Mouse (Mus musculus) intestine, embryonic 16.5 days (tissue): ENCODE data around the gene Dclk1. TPM values are rescaled to one million over a fixed set of nuclear protein-coding genes. Genes with fewer than 3 reads are reported as not detected.

ENCODE experiments used
- ATAC-seq: fragments of 200-750 bp; cut with Nextera tagmentation; 2 replicates; pipeline ENCODE4 v1.8.0; 2017; ENCODE audit warnings: moderate TSS enrichment, moderate library complexity
- H3K27ac ChIP-seq: fragments of 300-500 bp; sonication (generic); 2 replicates; pipeline ENCODE4 v1.5.1; 2014; ENCODE audit warnings: mild to moderate bottlenecking, low read length
- H3K27me3 ChIP-seq: fragments of 300-500 bp; sonication (generic); replicated peaks from 2 replicates; pipeline ENCODE4 v1.6.1; 2014; ENCODE audit warnings: low read length, control low read depth, mixed read lengths; ENCODE audit not compliant: control insufficient read depth, insufficient read depth
- H3K36me3 ChIP-seq: fragments of 300-500 bp; sonication (generic); 2 replicates; pipeline ENCODE4 v1.6.1; 2014; ENCODE audit warnings: low read length, control low read depth; ENCODE audit not compliant: control insufficient read depth, insufficient read depth
- H3K4me1 ChIP-seq: fragments of 300-500 bp; sonication (generic); 2 replicates; pipeline ENCODE4 v1.6.1; 2014; ENCODE audit warnings: low read length, control low read depth, mixed read lengths; ENCODE audit not compliant: control insufficient read depth, insufficient read depth
- H3K4me2 ChIP-seq: fragments of 300-500 bp; sonication (generic); 2 replicates; pipeline ENCODE4 v1.6.1; 2014; ENCODE audit warnings: low read depth, low read length, control low read depth
- H3K4me3 ChIP-seq: fragments of 300-500 bp; sonication (generic); 2 replicates; pipeline ENCODE4 v1.5.1; 2014; ENCODE audit warnings: mild to moderate bottlenecking, low read length
- H3K9ac ChIP-seq: fragments of 300-500 bp; sonication (generic); 2 replicates; pipeline ENCODE4 v1.6.1; 2014; ENCODE audit warnings: low read depth, low read length
- H3K9me3 ChIP-seq: fragments of 300-500 bp; sonication (generic); 2 replicates; pipeline ENCODE4 v1.6.1; 2016; ENCODE audit warnings: low read length, control low read depth; ENCODE audit not compliant: control insufficient read depth
- WGBS: fragments of 180-500 bp; shearing (Covaris S2); extraction: QIAGEN DNeasy Blood & Tissue Kit; methylation state at CpG from one replicate; pipeline ENCODE4 v1.1.7; 2014; 5-methylcytosine and 5-hydroxymethylcytosine counted together
- polyA plus RNA-seq: library from polyadenylated mRNA; unstranded; fragments of >200 nt; fragmentation: Nextera tagmentation; extraction: Ambion mirVana; gene quantifications from 2 replicates; pipeline ENCODE4 v1.2.1, GENCODE M21; 2015

The Dclk1 gene
- polyA plus RNA-seq, 1 experiment from 2014 or later: 11.6 TPM

GRCm38 (mm10) chr3:55276446-55276845 is 34.3 kb downstream of the Dclk1 start:
- WGBS: 78% methylated on average over 3 of the region's 3 CpGs
- ATAC-seq: no peak
- no peak overlapping the region for H3K9ac ChIP-seq
- no peak overlapping the region for H3K27ac ChIP-seq
- no peaks in the 10 kb centered on the region for H3K4me1 ChIP-seq
- no peak overlapping the region for H3K4me2 ChIP-seq
- H3K27me3 ChIP-seq: no peaks in the 10 kb centered on the region
- H3K4me3 ChIP-seq: no peak overlapping the region
- H3K36me3 ChIP-seq: no peaks in the 10 kb centered on the region
- no peaks in the 10 kb centered on the region for H3K9me3 ChIP-seq

GRCm38 (mm10) chr3:55276851-55277250 is 34.7 kb downstream of the Dclk1 start:
- ATAC-seq: no peak
- H3K9me3 ChIP-seq: no peaks in the 10 kb centered on the region

GRCm38 (mm10) chr3:55277829-55278228 is 35.7 kb downstream of the Dclk1 start:
- H3K36me3 ChIP-seq: no peaks in the 10 kb centered on the region
- H3K4me2 ChIP-seq: no peak overlapping the region
- H3K4me1 ChIP-seq: no peaks in the 10 kb centered on the region
- no peak overlapping the region for H3K9ac ChIP-seq
- H3K4me3 ChIP-seq: no peak overlapping the region
- H3K27ac ChIP-seq: no peak overlapping the region
- H3K27me3 ChIP-seq: no peaks in the 10 kb centered on the region
- no peak for ATAC-seq
- WGBS: 65% methylated on average over 1 of the region's 1 CpGs
- H3K9me3 ChIP-seq: no peaks in the 10 kb centered on the region

More at GRCm38 (mm10) chr3:55276851-55277250, 34.7 kb downstream of the Dclk1 start:
- Histone ChIP-seq H3K4me2 (no peak overlapping the region), H3K4me1 (no peaks in the 10 kb centered on the region), H3K27me3 (no peaks in the 10 kb centered on the region), H3K9ac (no peak overlapping the region), H3K27ac (no peak overlapping the region), H3K36me3 (no peaks in the 10 kb centered on the region), H3K4me3 (no peak overlapping the region)
- 81% methylated on average over 1 of the region's 1 CpGs for WGBS

GRCm38 (mm10) chr3:55279923-55280322 is 37.8 kb downstream of the Dclk1 start:
- no peak overlapping the region for H3K27ac ChIP-seq
- no peak for ATAC-seq
- no peaks in the 10 kb centered on the region for H3K9me3 ChIP-seq
- 77% methylated on average over 4 of the region's 4 CpGs for WGBS
- no peak overlapping the region for H3K4me2 ChIP-seq
- no peaks in the 10 kb centered on the region for H3K27me3 ChIP-seq
- H3K4me1 ChIP-seq: no peaks in the 10 kb centered on the region
- H3K36me3 ChIP-seq: no peaks in the 10 kb centered on the region
- no peak overlapping the region for H3K9ac ChIP-seq
- H3K4me3 ChIP-seq: no peak overlapping the region

- no peak overlapping the region for H3K4me3 ChIP-seq
- H3K36me3 ChIP-seq: no peaks in the 10 kb centered on the region
- no peak for ATAC-seq
- no peaks in the 10 kb centered on the region for H3K4me1 ChIP-seq
- H3K27me3 ChIP-seq: no peaks in the 10 kb centered on the region
- no peaks in the 10 kb centered on the region for H3K9me3 ChIP-seq
- no peak overlapping the region for H3K4me2 ChIP-seq
- no peak overlapping the region for H3K27ac ChIP-seq
- H3K9ac ChIP-seq: no peak overlapping the region
These were observed 38.3 kb downstream of the Dclk1 start for GRCm38 (mm10) chr3:55280471-55280870.

- no peak overlapping the region for H3K4me3 ChIP-seq
- no peaks in the 10 kb centered on the region for H3K27me3 ChIP-seq
- H3K36me3 ChIP-seq: no peaks in the 10 kb centered on the region
- no peak overlapping the region for H3K9ac ChIP-seq
- no peaks in the 10 kb centered on the region for H3K4me1 ChIP-seq
- H3K4me2 ChIP-seq: no peak overlapping the region
- ATAC-seq: no peak
- no peaks in the 10 kb centered on the region for H3K9me3 ChIP-seq
- WGBS: 50% methylated on average over 3 of the region's 3 CpGs
- H3K27ac ChIP-seq: no peak overlapping the region
These were observed 42.1 kb downstream of the Dclk1 start for GRCm38 (mm10) chr3:55284215-55284614.

- no peak overlapping the region for H3K27ac ChIP-seq
- no peak for ATAC-seq
- 73% methylated on average over 4 of the region's 4 CpGs for WGBS
- no peak overlapping the region for H3K4me2 ChIP-seq
- no peaks in the 10 kb centered on the region for H3K27me3 ChIP-seq
- no peaks in the 10 kb centered on the region for H3K9me3 ChIP-seq
- no peaks in the 10 kb centered on the region for H3K36me3 ChIP-seq
- no peak overlapping the region for H3K4me3 ChIP-seq
- no peaks in the 10 kb centered on the region for H3K4me1 ChIP-seq
- no peak overlapping the region for H3K9ac ChIP-seq
These were observed 46.6 kb downstream of the Dclk1 start for GRCm38 (mm10) chr3:55288726-55289125.

GRCm38 (mm10) chr3:55291964-55292363 is 49.8 kb downstream of the Dclk1 start:
- H3K27ac ChIP-seq: no peak overlapping the region
- H3K36me3 ChIP-seq: no peaks in the 10 kb centered on the region
- no peak overlapping the region for H3K9ac ChIP-seq
- no peaks in the 10 kb centered on the region for H3K4me1 ChIP-seq
- no peak overlapping the region for H3K4me3 ChIP-seq
- H3K4me2 ChIP-seq: no peak overlapping the region
- H3K27me3 ChIP-seq: no peaks in the 10 kb centered on the region
- no peaks in the 10 kb centered on the region for H3K9me3 ChIP-seq
- 33% methylated on average over 4 of the region's 4 CpGs for WGBS
- ATAC-seq: no peak

GRCm38 (mm10) chr3:55292783-55293430 is 50.7 kb downstream of the Dclk1 start:
- Histone ChIP-seq H3K9ac (no peak overlapping the region), H3K9me3 (no peaks in the 10 kb centered on the region), H3K4me1 (no peaks in the 10 kb centered on the region), H3K4me3 (no peak overlapping the region), H3K27ac (no peak overlapping the region), H3K27me3 (no peaks in the 10 kb centered on the region), H3K36me3 (no peaks in the 10 kb centered on the region), H3K4me2 (no peak overlapping the region)
- WGBS: 58% methylated on average over 10 of the region's 10 CpGs
- no peak for ATAC-seq

- Histone ChIP-seq H3K36me3 (no peaks in the 10 kb centered on the region), H3K27me3 (no peaks in the 10 kb centered on the region), H3K4me1 (no peaks in the 10 kb centered on the region), H3K4me3 (no peak overlapping the region), H3K27ac (no peak overlapping the region), H3K9me3 (no peaks in the 10 kb centered on the region), H3K9ac (no peak overlapping the region), H3K4me2 (no peak overlapping the region)
- no peak for ATAC-seq
These were observed 63.5 kb downstream of the Dclk1 start for GRCm38 (mm10) chr3:55305653-55306052.
